Mouse (Mus musculus) megakaryocyte, embryonic 14.5 days (primary cell): ENCODE data around the gene Aspdh. TPM values are rescaled to one million over a fixed set of nuclear protein-coding genes. Genes with fewer than 3 reads are reported as not detected.

ENCODE experiments used
- H3K27me3 ChIP-seq: replicated peaks from 2 replicates; pipeline ENCODE3; 2012; ENCODE audit warnings: inconsistent platforms
- H3K36me3 ChIP-seq: replicated peaks from 2 replicates; pipeline ENCODE3; 2012; ENCODE audit warnings: low read length, inconsistent platforms, mixed read lengths
- H3K4me1 ChIP-seq: 2 replicates; pipeline ENCODE4 v1.6.1; 2012; ENCODE audit warnings: inconsistent platforms
- H3K4me3 ChIP-seq: replicated peaks from 2 replicates; pipeline ENCODE3; 2012; ENCODE audit warnings: moderate library complexity, mild to moderate bottlenecking, inconsistent platforms
- H3K9me3 ChIP-seq: 2 replicates; pipeline ENCODE4 v1.6.1; 2012; ENCODE audit warnings: inconsistent platforms
- FLI1 ChIP-seq: IDR thresholded peaks from 2 replicates; pipeline ENCODE4 v1.6.1; 2012; ENCODE audit warnings: low read length, inconsistent platforms, mixed read lengths
- GATA1 ChIP-seq: IDR thresholded peaks from 3 replicates; pipeline ENCODE4 v1.6.1; 2012; ENCODE audit warnings: mixed read lengths, low read length, inconsistent platforms, borderline replicate concordance
- polyA plus RNA-seq: library from polyadenylated mRNA; stranded (reverse); fragments of >175 nt; gene quantifications from 2 replicates; pipeline ENCODE4 v1.2.3, GENCODE M21; 2012; ENCODE audit warnings: low replicate concordance; ENCODE audit not compliant: insufficient read depth

The Aspdh gene
- polyA plus RNA-seq, 1 experiment = not detected

- H3K4me3 ChIP-seq = no peak overlapping the region
- peaks cover 31% of the 10 kb centered on the region for H3K27me3 ChIP-seq
- peaks cover 26% of the 10 kb centered on the region for H3K36me3 ChIP-seq
- H3K9me3 ChIP-seq = no peaks in the 10 kb centered on the region
- TF ChIP-seq GATA1 = no peak
- no peak for TF ChIP-seq FLI1
- H3K4me1 ChIP-seq = peaks cover 64% of the 10 kb centered on the region
These were observed 6.8 kb downstream of the Aspdh start for GRCm38 (mm10) chr7:44471880-44472557.

- Histone ChIP-seq H3K27me3 (peaks cover 32% of the 10 kb centered on the region), H3K9me3 (no peaks in the 10 kb centered on the region), H3K36me3 (peaks cover 26% of the 10 kb centered on the region), H3K4me3 (no peak overlapping the region), H3K4me1 (peaks cover 59% of the 10 kb centered on the region)
- no peak for TF ChIP-seq FLI1
- no peak for TF ChIP-seq GATA1
These were observed 7.3 kb downstream of the Aspdh start for GRCm38 (mm10) chr7:44472558-44472885.

- Histone ChIP-seq H3K4me3 (no peak overlapping the region), H3K4me1 (peaks cover 53% of the 10 kb centered on the region), H3K36me3 (peaks cover 26% of the 10 kb centered on the region), H3K27me3 (peaks cover 37% of the 10 kb centered on the region), H3K9me3 (no peaks in the 10 kb centered on the region)
- TF ChIP-seq FLI1 = no peak
- no peak for TF ChIP-seq GATA1
These were observed 7.9 kb downstream of the Aspdh start for GRCm38 (mm10) chr7:44472961-44473646.

GRCm38 (mm10) chr7:44474419-44474818, 9.2 kb downstream of the Aspdh start:
- Histone ChIP-seq H3K27me3 (peaks cover 43% of the 10 kb centered on the region), H3K4me1 (peaks cover 40% of the 10 kb centered on the region)

GRCm38 (mm10) chr7:44475046-44475614, 9.9 kb downstream of the Aspdh start:
- Histone ChIP-seq H3K36me3 (peaks cover 13% of the 10 kb centered on the region), H3K9me3 (no peaks in the 10 kb centered on the region), H3K27me3 (peaks cover 49% of the 10 kb centered on the region), H3K4me1 (peaks cover 33% of the 10 kb centered on the region), H3K4me3 (no peak overlapping the region)
- no peak for TF ChIP-seq FLI1
- TF ChIP-seq GATA1 = no peak

More at GRCm38 (mm10) chr7:44474419-44474818, 9.2 kb downstream of the Aspdh start:
- Histone ChIP-seq H3K9me3 (no peaks in the 10 kb centered on the region), H3K4me3 (peak overlapping the region; percentile 43), H3K36me3 (peaks cover 20% of the 10 kb centered on the region)
- TF ChIP-seq FLI1 = no peak
- TF ChIP-seq GATA1 = no peak

GRCm38 (mm10) chr7:44482836-44483435, 17.7 kb downstream of the Aspdh start:
- Histone ChIP-seq H3K4me3 (no peak overlapping the region), H3K4me1 (peaks cover 10% of the 10 kb centered on the region; the same call in 1 of the 2 replicates), H3K27me3 (peaks cover 36% of the 10 kb centered on the region), H3K36me3 (peaks cover 10% of the 10 kb centered on the region), H3K9me3 (no peaks in the 10 kb centered on the region)
- TF ChIP-seq FLI1 (no peak), GATA1 (no peak)

GRCm38 (mm10) chr7:44484109-44484508, 18.9 kb downstream of the Aspdh start:
- Histone ChIP-seq H3K27me3 (peaks cover 28% of the 10 kb centered on the region), H3K9me3 (no peaks in the 10 kb centered on the region), H3K4me1 (peaks cover 17% of the 10 kb centered on the region), H3K36me3 (peaks cover 21% of the 10 kb centered on the region), H3K4me3 (peak overlapping the region; percentile 51)
- TF ChIP-seq GATA1 (no peak), FLI1 (no peak)

- H3K9me3 ChIP-seq = no peaks in the 10 kb centered on the region
- no peak for TF ChIP-seq FLI1
- no peak for TF ChIP-seq GATA1
- H3K4me1 ChIP-seq = peaks cover 24% of the 10 kb centered on the region
- peaks cover 28% of the 10 kb centered on the region for H3K36me3 ChIP-seq
- H3K27me3 ChIP-seq = peaks cover 24% of the 10 kb centered on the region
- no peak overlapping the region for H3K4me3 ChIP-seq
These were observed 19.8 kb downstream of the Aspdh start for GRCm38 (mm10) chr7:44484841-44485571.

GRCm38 (mm10) chr7:44485572-44486195, 20.5 kb downstream of the Aspdh start:
- Histone ChIP-seq H3K36me3 (peaks cover 35% of the 10 kb centered on the region), H3K4me3 (no peak overlapping the region), H3K9me3 (no peaks in the 10 kb centered on the region), H3K4me1 (peaks cover 31% of the 10 kb centered on the region), H3K27me3 (peaks cover 19% of the 10 kb centered on the region)
- TF ChIP-seq FLI1 = no peak
- TF ChIP-seq GATA1 = no peak
